Mouse (Mus musculus) bone marrow macrophage, adult 2 months (primary cell): Measurements from ENCODE around the gene Fam169a.

Source experiments
- CTCF ChIP-seq: IDR thresholded peaks from 2 replicates; pipeline ENCODE4 v1.5.1; 2012; ENCODE audit warnings: low read depth, mild to moderate bottlenecking, low read length, moderate library complexity
- POLR2A ChIP-seq: IDR thresholded peaks from 2 replicates; pipeline ENCODE4 v1.6.1; 2012; ENCODE audit warnings: mild to moderate bottlenecking, low read depth, low read length, borderline replicate concordance

- TF ChIP-seq CTCF (no peak), POLR2A (no peak)
These were observed 3.7 kb upstream of the Fam169a start for GRCm38 (mm10) chr13:97063431-97063830.
